Mouse (Mus musculus) kidney, embryonic 16.5 days (tissue): ENCODE results near the gene Cux1. TPM values are rescaled to one million over a fixed set of nuclear protein-coding genes. Genes with fewer than 3 reads are reported as not detected.
A peak's percentile ranks its signal among the peaks of the same experiment; 100 is the strongest.

ENCODE experiments used
- ATAC-seq: fragments of 200-750 bp; cut with Nextera tagmentation; 2 replicates; pipeline ENCODE4 v1.8.0; 2017; ENCODE audit warnings: moderate TSS enrichment; ENCODE audit not compliant: low FRiP score, low TSS enrichment
- H3K27ac ChIP-seq: fragments of 300-500 bp; sonication (generic); 2 replicates; pipeline ENCODE4 v1.5.1; 2014; ENCODE audit warnings: low read length
- H3K27me3 ChIP-seq: fragments of 300-500 bp; sonication (generic); 2 replicates; pipeline ENCODE4 v1.6.1; 2014; ENCODE audit warnings: low read length, control low read depth, mixed read lengths; ENCODE audit not compliant: insufficient read depth
- H3K36me3 ChIP-seq: fragments of 300-500 bp; sonication (generic); 2 replicates; pipeline ENCODE4 v1.6.1; 2014; ENCODE audit warnings: low read length, control low read depth, mixed read lengths; ENCODE audit not compliant: insufficient read depth
- H3K4me1 ChIP-seq: fragments of 300-500 bp; sonication (generic); 2 replicates; pipeline ENCODE4 v1.6.1; 2014; ENCODE audit warnings: low read length, control low read depth, mixed read lengths; ENCODE audit not compliant: insufficient read depth
- H3K4me2 ChIP-seq: fragments of 300-500 bp; sonication (generic); replicated peaks from 2 replicates; pipeline ENCODE4 v1.6.1; 2014; ENCODE audit warnings: low read depth, low read length
- H3K4me3 ChIP-seq: fragments of 300-500 bp; sonication (generic); 2 replicates; pipeline ENCODE4 v1.5.1; 2014; ENCODE audit warnings: mild to moderate bottlenecking, low read length
- H3K9ac ChIP-seq: fragments of 300-500 bp; sonication (generic); replicated peaks from 2 replicates; pipeline ENCODE4 v1.6.1; 2014; ENCODE audit warnings: low read length
- H3K9me3 ChIP-seq: fragments of 300-500 bp; sonication (generic); 2 replicates; pipeline ENCODE4 v1.6.1; 2016; ENCODE audit warnings: low read length, control low read depth
- WGBS: fragments of 180-500 bp; shearing (Covaris S2); extraction: QIAGEN DNeasy Blood & Tissue Kit; methylation state at CpG from one replicate; pipeline ENCODE4 v1.1.7; 2014; 5-methylcytosine and 5-hydroxymethylcytosine counted together
- polyA plus RNA-seq: library from polyadenylated mRNA; unstranded; fragments of >200 nt; fragmentation: Nextera tagmentation; extraction: Ambion mirVana; gene quantifications from 2 replicates; pipeline ENCODE4 v1.2.1, GENCODE M21; 2015

Gene Cux1
- polyA plus RNA-seq, 1 experiment from 2014 or later = 110 TPM

DNA sequence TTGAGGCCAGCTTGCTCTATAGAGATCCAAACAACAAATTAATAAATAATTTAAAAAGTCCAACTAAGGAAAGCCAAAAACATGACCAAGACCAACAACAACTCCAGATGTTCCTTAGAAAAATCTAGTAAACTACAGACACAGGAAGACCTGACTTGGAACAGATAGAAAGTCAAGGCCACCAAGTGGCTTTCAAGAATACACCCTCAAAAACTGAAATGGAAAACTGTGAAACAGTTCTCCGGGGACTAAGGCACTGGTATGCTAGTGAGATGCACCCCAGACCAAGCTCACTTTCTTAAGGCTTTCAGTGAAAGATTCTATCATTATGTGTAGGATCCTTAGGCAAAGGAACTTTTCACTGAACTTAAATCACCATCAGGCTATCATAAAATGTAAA, 5.6 kb downstream of the Cux1 start:
- no peak for ATAC-seq
- no peak overlapping the region for H3K27ac ChIP-seq
- 74% methylated on average over 1 of the region's 1 CpGs for WGBS
- no peak overlapping the region for H3K4me2 ChIP-seq
- H3K9me3 ChIP-seq = no peaks in the 10 kb centered on the region
- no peak overlapping the region for H3K4me3 ChIP-seq
- peaks cover 63% of the 10 kb centered on the region for H3K4me1 ChIP-seq
- no peaks in the 10 kb centered on the region for H3K36me3 ChIP-seq
- no peak overlapping the region for H3K9ac ChIP-seq
- H3K27me3 ChIP-seq = no peaks in the 10 kb centered on the region

DNA sequence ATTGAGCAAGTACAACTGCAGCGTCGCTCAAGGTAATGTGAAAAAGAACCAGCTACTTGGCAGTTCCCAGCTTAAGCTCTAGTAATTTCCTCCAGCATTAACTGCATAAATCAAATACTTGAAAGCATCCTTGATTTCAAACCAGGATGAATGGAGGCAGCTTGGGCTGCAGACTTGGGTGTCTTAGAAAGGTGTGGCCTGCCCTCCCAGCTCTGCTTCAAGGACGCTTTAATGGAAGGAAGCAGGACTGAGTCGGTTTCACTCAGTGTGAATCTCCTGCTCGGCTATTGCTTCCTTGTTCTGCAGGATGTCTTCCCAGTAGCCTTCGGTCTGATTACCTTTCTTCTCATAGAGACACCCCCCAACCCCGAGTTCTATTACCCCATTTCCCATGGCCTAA, 6.6 kb downstream of the Cux1 start:
- Histone ChIP-seq H3K4me2 (no peak overlapping the region), H3K36me3 (no peaks in the 10 kb centered on the region), H3K4me3 (no peak overlapping the region), H3K27me3 (no peaks in the 10 kb centered on the region), H3K4me1 (peaks cover 73% of the 10 kb centered on the region), H3K9me3 (no peaks in the 10 kb centered on the region), H3K9ac (no peak overlapping the region), H3K27ac (no peak overlapping the region)
- ATAC-seq = no peak
- WGBS = 43% methylated on average over 7 of the region's 7 CpGs

DNA sequence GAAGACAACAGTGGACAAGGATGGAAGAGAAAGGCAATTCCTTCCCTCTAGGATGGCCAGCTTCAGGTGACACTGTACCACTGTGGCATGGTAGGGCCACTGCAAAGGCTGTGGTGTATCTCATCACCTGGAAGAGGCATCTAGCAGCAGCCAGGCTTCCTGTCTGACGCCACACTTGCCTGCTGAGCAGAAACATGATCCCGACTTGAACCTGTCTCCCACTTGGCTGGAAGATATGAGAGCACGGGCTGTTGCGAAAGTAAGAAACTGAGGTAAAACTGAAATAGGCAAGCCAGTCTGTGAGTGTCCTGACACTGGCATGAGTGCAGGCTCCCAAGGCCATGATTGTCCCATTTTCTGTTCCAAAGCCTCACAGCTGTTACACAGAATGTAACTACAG, 9.8 kb downstream of the Cux1 start:
- H3K4me3 ChIP-seq = no peak overlapping the region
- H3K9me3 ChIP-seq = no peaks in the 10 kb centered on the region
- H3K4me2 ChIP-seq = no peak overlapping the region
- 44% methylated on average over 4 of the region's 4 CpGs for WGBS
- no peaks in the 10 kb centered on the region for H3K36me3 ChIP-seq
- no peak overlapping the region for H3K27ac ChIP-seq
- ATAC-seq = no peak
- H3K4me1 ChIP-seq = peaks cover 58% of the 10 kb centered on the region
- no peaks in the 10 kb centered on the region for H3K27me3 ChIP-seq
- no peak overlapping the region for H3K9ac ChIP-seq

DNA sequence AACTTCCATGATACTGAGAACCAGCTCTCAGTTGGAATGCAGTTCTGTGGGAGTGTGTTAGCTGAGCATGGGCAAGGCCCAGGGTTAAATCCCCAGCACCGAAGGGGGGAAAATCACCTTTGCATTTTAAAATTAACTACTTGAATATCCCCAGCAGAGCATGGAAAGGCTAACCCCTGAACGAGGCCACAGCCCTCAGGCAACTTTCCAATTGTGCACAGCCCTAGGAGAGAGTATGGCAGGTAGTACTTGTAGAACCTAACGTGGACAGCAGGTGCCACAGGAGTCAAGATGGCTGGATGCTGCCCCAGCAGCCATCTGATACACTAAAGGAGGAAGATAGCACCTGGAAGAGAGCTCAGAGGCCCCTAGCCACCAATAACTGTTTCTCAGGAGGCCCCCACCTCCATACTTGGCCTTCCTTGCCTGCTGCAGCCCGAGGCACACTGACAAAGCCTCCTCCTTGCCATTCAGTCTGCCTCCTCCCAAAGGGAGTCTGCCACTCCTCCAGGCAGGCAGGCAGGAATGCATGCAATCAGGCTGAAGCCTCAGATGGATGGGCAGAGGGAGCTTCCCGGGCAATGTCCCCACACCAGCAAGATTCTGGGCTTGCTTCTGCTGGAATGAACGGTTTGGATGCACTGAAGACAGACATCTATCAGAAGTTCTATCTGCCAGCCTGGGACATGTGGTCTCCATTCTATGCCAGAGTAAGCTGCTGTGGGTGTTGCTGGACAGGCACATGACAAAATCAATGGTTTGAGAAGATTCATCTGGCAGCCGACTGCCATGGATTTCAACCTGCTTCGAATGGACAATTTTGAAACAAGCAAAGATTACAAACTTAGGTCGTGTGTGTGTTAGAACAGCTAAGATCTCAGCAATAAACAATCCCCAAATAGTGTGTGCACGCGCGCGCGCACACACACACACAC, 10.7 kb downstream of the Cux1 start:
- WGBS = 69% methylated on average over 14 of the region's 14 CpGs
- Histone ChIP-seq H3K27me3 (no peaks in the 10 kb centered on the region), H3K4me2 (no peak overlapping the region), H3K4me1 (peaks cover 60% of the 10 kb centered on the region), H3K36me3 (no peaks in the 10 kb centered on the region), H3K9ac (no peak overlapping the region), H3K27ac (0 out of 2 replicates have a peak overlapping the region, but pooled peaks have one; percentile 12), H3K4me3 (no peak overlapping the region), H3K9me3 (no peaks in the 10 kb centered on the region)
- no peak for ATAC-seq

DNA sequence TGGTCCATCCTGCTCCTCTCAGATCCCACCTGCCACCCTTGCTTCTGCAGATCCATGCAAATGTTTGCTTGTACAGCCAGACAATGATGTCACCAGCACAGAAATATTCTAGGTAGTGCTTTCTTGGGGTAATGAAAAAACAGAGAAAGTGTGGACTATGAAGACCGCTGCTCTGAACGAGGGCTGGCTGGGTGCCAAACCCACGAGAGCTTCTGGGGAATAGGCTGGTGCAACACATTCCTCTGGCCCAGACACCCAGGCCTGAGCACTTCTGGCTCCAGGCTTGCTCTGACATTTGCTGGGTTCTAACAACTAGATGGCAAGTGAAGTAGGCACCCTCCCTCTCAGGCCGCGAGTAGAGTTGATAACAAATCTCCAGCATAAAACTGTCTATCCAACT, 11.6 kb downstream of the Cux1 start:
- WGBS = 24% methylated on average over 5 of the region's 5 CpGs
- peak; percentile 53 for ATAC-seq
- H3K4me1 ChIP-seq = peaks cover 62% of the 10 kb centered on the region

DNA sequence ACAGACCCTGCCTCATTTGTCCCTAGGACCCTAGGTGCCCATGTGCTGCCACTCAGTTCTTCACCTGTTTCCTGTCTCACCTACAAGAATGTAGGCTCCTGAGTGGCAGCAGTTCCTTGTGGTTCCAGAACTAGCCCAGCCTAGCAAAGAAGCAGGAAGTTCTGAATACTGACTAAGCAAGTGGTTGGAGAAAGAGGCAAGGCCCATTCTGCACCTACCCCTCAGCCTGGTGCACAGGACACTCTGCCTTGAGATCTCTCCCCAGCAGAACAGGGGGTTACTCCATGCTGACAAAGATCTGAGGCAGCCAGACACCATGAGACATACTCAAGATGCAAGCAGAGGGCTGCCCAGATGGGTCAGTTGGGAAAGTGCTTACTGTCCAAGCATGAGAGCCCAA, 14.5 kb downstream of the Cux1 start:
- no peak for ATAC-seq
- H3K4me1 ChIP-seq = peaks cover 55% of the 10 kb centered on the region

More for the DNA sequence above, 11.6 kb downstream of the Cux1 start:
- Histone ChIP-seq H3K4me2 (no peak overlapping the region), H3K4me3 (no peak overlapping the region), H3K27me3 (no peaks in the 10 kb centered on the region), H3K36me3 (no peaks in the 10 kb centered on the region), H3K9ac (no peak overlapping the region), H3K9me3 (no peaks in the 10 kb centered on the region), H3K27ac (no peak overlapping the region)

DNA sequence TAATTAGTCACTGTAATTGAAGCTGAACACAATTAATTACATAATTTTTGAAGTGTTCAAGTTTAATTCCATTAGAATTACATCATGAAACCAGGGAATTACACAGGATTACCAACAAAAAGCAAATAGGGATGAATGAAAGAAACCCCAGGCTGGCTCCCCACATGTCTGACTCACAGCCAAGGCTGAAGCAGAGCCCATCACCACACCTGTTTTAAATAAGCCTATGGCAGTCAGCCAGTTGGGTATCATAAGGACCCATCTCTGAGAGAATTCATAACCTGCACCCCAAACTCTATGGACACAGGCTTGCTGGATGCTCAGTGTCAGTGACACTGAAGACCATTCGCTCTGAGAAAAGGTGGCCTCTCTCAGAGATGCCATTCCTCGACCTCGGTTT, 15.2 kb downstream of the Cux1 start:
- no peak overlapping the region for H3K4me2 ChIP-seq
- H3K9ac ChIP-seq = no peak overlapping the region
- WGBS = 91% methylated on average over 3 of the region's 3 CpGs
- no peak overlapping the region for H3K4me3 ChIP-seq
- ATAC-seq = no peak
- no peaks in the 10 kb centered on the region for H3K27me3 ChIP-seq
- no peaks in the 10 kb centered on the region for H3K36me3 ChIP-seq
- H3K9me3 ChIP-seq = no peaks in the 10 kb centered on the region
- H3K4me1 ChIP-seq = peaks cover 49% of the 10 kb centered on the region
- H3K27ac ChIP-seq = no peak overlapping the region

More for the DNA sequence above, 14.5 kb downstream of the Cux1 start:
- no peak overlapping the region for H3K9ac ChIP-seq
- no peaks in the 10 kb centered on the region for H3K36me3 ChIP-seq
- no peak overlapping the region for H3K4me3 ChIP-seq
- no peaks in the 10 kb centered on the region for H3K9me3 ChIP-seq
- no peaks in the 10 kb centered on the region for H3K27me3 ChIP-seq
- H3K27ac ChIP-seq = no peak overlapping the region
- no peak overlapping the region for H3K4me2 ChIP-seq

DNA sequence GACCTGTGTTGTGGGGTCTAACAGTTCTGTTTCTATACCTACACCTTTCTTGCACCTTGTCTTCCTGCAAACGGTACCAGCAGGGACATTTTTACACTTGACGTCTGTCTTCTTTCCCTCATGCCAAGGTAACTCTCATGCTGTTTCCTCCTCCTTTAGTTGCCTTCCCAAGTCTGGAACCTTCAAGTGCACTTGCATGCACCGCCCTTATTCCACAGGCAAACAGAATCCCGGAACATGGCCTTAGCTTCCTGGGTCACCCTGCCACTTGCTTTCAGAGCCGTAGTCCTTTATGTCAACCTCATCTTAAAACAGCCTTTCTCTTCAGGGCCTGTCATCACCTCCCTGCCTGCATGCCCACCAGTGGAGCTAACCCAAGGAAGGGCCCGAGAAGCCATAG, 15.7 kb downstream of the Cux1 start:
- Histone ChIP-seq H3K36me3 (0 out of 2 replicates have a peak, but pooled peaks cover 2% of the 10 kb centered on the region), H3K4me2 (no peak overlapping the region), H3K4me3 (no peak overlapping the region), H3K27me3 (no peaks in the 10 kb centered on the region), H3K9me3 (no peaks in the 10 kb centered on the region), H3K27ac (no peak overlapping the region), H3K4me1 (peaks cover 44% of the 10 kb centered on the region), H3K9ac (no peak overlapping the region; the same call in 1 of the 2 replicates)
- 61% methylated on average over 6 of the region's 6 CpGs for WGBS
- ATAC-seq = no peak

DNA sequence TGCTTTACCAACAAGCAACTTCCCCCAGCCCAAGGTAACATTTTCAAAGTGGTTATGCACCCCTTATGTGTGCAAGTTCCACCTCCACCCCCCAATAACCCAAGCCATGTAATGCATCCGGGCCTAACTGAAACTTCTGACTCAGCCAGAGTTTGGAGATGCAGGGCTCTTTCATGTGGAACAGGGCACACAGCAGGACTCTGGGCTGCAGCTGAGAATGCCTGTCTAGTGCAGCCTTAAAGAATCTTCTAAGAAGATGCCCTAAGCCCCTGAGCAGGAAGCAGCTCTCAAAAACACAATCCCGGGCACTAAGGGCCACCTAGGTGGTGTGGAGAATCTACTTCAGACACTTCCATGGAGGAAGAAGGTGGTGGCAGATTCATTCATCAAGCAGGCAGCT, 16.6 kb downstream of the Cux1 start:
- H3K27ac ChIP-seq = no peak overlapping the region
- 14% methylated on average over 2 of the region's 2 CpGs for WGBS
- no peaks in the 10 kb centered on the region for H3K9me3 ChIP-seq
- no peak for ATAC-seq
- H3K4me3 ChIP-seq = no peak overlapping the region
- 0 out of 2 replicates have a peak, but pooled peaks cover 2% of the 10 kb centered on the region for H3K36me3 ChIP-seq
- H3K27me3 ChIP-seq = no peaks in the 10 kb centered on the region
- 0 out of 2 replicates have a peak overlapping the region, but pooled peaks have one; percentile 10 for H3K4me2 ChIP-seq
- no peak overlapping the region for H3K9ac ChIP-seq
- H3K4me1 ChIP-seq = peaks cover 44% of the 10 kb centered on the region

DNA sequence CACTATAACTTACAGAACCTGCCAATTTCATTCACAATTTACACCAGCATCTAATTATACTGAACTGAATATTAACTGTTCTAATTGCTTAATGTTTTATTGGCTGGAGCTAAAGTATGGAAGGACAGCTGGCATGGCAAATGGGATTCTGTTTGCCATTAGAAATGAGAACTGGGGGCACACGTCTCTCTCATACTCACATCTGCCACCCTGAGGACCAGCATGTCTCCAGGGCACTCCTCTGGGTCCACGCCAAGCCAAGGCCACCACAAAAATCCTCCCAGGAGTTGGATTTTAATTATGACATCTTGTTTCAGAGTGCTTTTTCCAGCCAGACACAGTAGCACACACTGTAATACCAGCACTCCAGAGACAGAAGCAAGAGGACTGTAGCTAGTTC, 18.5 kb downstream of the Cux1 start:
- H3K9ac ChIP-seq = no peak overlapping the region
- no peaks in the 10 kb centered on the region for H3K27me3 ChIP-seq
- 77% methylated on average over 2 of the region's 2 CpGs for WGBS
- 0 out of 2 replicates have a peak, but pooled peaks cover 2% of the 10 kb centered on the region for H3K36me3 ChIP-seq
- no peaks in the 10 kb centered on the region for H3K9me3 ChIP-seq
- H3K4me3 ChIP-seq = no peak overlapping the region
- H3K4me1 ChIP-seq = peaks cover 37% of the 10 kb centered on the region
- no peak for ATAC-seq
- no peak overlapping the region for H3K27ac ChIP-seq
- no peak overlapping the region for H3K4me2 ChIP-seq
